Mouse (Mus musculus): ENCODE measurements at regions not wholly inside any gene's neighbourhood (a gene's known extent, or its start where the extent isn't known, plus 50 kb on each side); places are given as distances from the start of the nearest gene placed in this dataset.

DNA sequence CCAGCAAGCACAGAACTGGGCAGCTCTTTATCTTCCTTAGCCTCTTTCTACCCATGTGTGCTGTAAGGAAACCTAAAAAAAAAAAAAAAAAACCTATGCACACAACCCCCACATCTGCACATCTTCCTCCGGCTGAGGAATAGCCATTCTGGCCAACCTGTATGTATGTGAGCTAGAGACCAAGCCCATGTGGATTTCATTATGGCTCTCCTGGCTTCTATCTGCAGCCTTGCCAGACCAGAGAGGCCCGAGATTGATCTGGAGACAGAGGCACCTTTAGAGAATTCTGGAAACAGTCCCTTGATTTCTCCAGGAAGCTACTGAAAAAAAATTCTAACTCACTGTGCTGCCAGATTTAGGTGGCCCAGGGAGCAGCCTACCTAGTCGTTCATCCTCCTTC, 281.5 kb upstream of the Mki67 start:
- Histone ChIP-seq H3K27me3 (replicated peaks; ENCODE audit: control insufficient read depth, insufficient read depth, low read length) (no peaks in the 10 kb centered on the region), H3K9me3 (ENCODE audit: control insufficient read depth, low read length) (no peaks in the 10 kb centered on the region), H3K27ac (replicated peaks; ENCODE audit: low read depth, low read length) (no peak overlapping the region), H3K4me1 (ENCODE audit: control insufficient read depth, insufficient read depth, low read length) (peaks cover 40% of the 10 kb centered on the region), H3K9ac (ENCODE audit: low read depth, low read length) (no peak overlapping the region), H3K4me3 (ENCODE audit: low read depth, low read length) (no peak overlapping the region), H3K36me3 (ENCODE audit: control insufficient read depth, insufficient read depth, low read length) (no peaks in the 10 kb centered on the region), H3K4me2 (ENCODE audit: low read depth, low read length) (no peak overlapping the region)
- ATAC-seq (ENCODE audit: low read depth) = no peak
- 27% methylated on average over 3 of the region's 3 CpGs for WGBS
- DNase-seq (ENCODE audit: low spot score) = peak; percentile 70

- peak; percentile 91 for DNase-seq (ENCODE audit: low spot score)
- Histone ChIP-seq H3K9me3 (ENCODE audit: control insufficient read depth, low read length) (no peaks in the 10 kb centered on the region), H3K4me1 (ENCODE audit: control insufficient read depth, insufficient read depth, low read length) (peaks cover 43% of the 10 kb centered on the region), H3K4me2 (ENCODE audit: low read depth, low read length) (peak overlapping the region; percentile 24), H3K27me3 (replicated peaks; ENCODE audit: control insufficient read depth, insufficient read depth, low read length) (no peaks in the 10 kb centered on the region), H3K36me3 (ENCODE audit: control insufficient read depth, insufficient read depth, low read length) (no peaks in the 10 kb centered on the region), H3K9ac (ENCODE audit: low read depth, low read length) (no peak overlapping the region), H3K27ac (replicated peaks; ENCODE audit: low read depth, low read length) (peak overlapping the region; percentile 69), H3K4me3 (ENCODE audit: low read depth, low read length) (no peak overlapping the region)
- ATAC-seq (ENCODE audit: low read depth) = peak; percentile 46; the same call in 1 of the 2 replicates
- WGBS = 29% methylated on average over 8 of the region's 8 CpGs
Measured at GRCm38 (mm10) chr7:136002382-136002781, 286.2 kb upstream of the Mki67 start.

DNA sequence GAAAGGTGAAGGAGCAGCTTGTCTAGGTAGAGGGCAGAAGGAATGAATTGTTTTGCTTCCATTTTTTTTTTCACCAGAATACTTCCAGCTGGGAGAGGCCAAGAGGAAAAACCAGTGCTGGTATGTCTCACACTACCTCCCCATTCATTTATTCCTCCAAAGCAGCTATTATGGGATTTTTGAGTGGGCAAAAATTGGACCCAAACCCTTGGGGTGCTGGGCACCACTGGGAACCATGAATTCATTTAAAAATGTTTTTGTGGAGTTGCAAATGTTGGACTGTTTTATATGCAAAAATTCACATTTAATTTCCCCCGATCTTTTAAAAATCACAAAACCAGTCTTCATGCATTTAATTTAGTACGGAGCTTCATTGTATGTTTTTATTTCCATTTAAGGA, 287.1 kb upstream of the Mki67 start:
- WGBS = 64% methylated on average over 2 of the region's 2 CpGs
- peaks cover 36% of the 10 kb centered on the region for H3K4me1 ChIP-seq (ENCODE audit: control insufficient read depth, insufficient read depth, low read length)
- H3K9me3 ChIP-seq (ENCODE audit: control insufficient read depth, low read length) = no peaks in the 10 kb centered on the region
- 0 out of 2 replicates have a peak overlapping the region, but pooled peaks have one; percentile 6 for H3K27ac ChIP-seq (replicated peaks; ENCODE audit: low read depth, low read length)
- no peak overlapping the region for H3K4me2 ChIP-seq (ENCODE audit: low read depth, low read length)
- H3K27me3 ChIP-seq (replicated peaks; ENCODE audit: control insufficient read depth, insufficient read depth, low read length) = no peaks in the 10 kb centered on the region
- H3K4me3 ChIP-seq (ENCODE audit: low read depth, low read length) = no peak overlapping the region
- no peak overlapping the region for H3K9ac ChIP-seq (ENCODE audit: low read depth, low read length)
- H3K36me3 ChIP-seq (ENCODE audit: control insufficient read depth, insufficient read depth, low read length) = no peaks in the 10 kb centered on the region
- no peak for DNase-seq (ENCODE audit: low spot score)
- no peak for ATAC-seq (ENCODE audit: low read depth)

DNA sequence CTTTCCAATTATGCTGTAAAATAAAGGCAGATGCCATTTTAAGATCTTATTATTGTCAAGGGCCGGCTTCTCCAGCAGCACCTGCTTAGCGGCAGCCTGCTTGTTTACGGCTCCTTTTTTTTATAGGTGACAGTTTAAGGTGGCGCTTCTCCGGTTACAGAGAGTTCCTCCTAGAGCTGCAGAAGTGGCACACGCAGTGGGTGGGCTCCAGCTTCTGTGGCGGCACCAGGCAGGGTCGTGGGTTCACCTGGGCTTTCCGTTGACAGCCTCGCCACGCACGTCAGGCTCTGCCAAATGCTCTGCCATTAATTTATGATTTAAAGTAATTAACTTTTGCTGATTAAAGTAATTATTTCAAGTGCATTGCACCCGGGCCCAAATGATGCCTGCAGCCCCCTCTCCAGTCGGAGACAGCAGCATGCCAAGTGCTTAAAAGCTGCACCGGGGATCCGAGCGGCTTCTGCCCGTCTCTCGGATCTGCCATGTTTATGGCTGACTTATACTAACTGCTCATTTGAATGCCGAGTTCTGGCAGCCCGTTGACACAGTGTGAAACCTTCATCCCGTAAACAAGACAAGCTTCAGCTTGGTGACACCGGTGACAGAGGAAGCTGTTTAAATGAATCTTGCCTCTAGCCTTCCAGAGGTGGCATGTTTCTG, 291.8 kb upstream of the Mki67 start:
- Histone ChIP-seq H3K36me3 (ENCODE audit: control insufficient read depth, insufficient read depth, low read length) (no peaks in the 10 kb centered on the region), H3K9ac (ENCODE audit: low read depth, low read length) (peak overlapping the region; percentile 5; the same call in 1 of the 2 replicates), H3K4me1 (ENCODE audit: control insufficient read depth, insufficient read depth, low read length) (peaks cover 8% of the 10 kb centered on the region), H3K4me3 (ENCODE audit: low read depth, low read length) (peak overlapping the region; percentile 8; the same call in 1 of the 2 replicates), H3K4me2 (ENCODE audit: low read depth, low read length) (peak overlapping the region; percentile 41), H3K27ac (replicated peaks; ENCODE audit: low read depth, low read length) (no peak overlapping the region), H3K27me3 (replicated peaks; ENCODE audit: control insufficient read depth, insufficient read depth, low read length) (no peaks in the 10 kb centered on the region), H3K9me3 (ENCODE audit: control insufficient read depth, low read length) (0 out of 2 replicates have a peak, but pooled peaks cover 4% of the 10 kb centered on the region)
- WGBS = 30% methylated on average over 23 of the region's 23 CpGs
- DNase-seq (ENCODE audit: low spot score) = peak; percentile 30
- no peak; the same call in 1 of the 2 replicates for ATAC-seq (ENCODE audit: low read depth)

DNA sequence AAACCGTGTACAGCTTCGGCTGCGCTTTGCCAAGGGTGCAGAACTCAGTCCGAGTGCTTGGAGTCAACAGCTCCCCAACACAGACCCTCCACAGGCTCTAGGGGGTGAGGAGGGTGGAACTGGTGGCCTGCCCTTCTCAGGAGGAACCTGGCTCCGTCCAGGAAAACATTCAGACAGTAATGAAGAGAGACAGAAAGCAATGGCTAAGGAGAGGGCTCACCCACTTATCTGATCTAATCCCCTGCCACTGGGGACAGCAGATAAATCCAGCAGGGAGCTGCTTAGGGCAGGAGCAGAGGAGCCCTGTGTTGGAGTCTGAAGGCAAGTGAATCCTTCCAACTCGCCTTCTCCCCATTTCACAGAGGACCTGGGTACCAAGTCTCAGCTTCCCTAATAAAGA, 292.3 kb upstream of the Mki67 start:
- Histone ChIP-seq H3K27me3 (replicated peaks; ENCODE audit: control insufficient read depth, insufficient read depth, low read length) (no peaks in the 10 kb centered on the region), H3K27ac (replicated peaks; ENCODE audit: low read depth, low read length) (no peak overlapping the region), H3K4me3 (ENCODE audit: low read depth, low read length) (peak overlapping the region; percentile 8; the same call in 1 of the 2 replicates)

GRCm38 (mm10) chr7:136010013-136010412, 293.9 kb upstream of the Mki67 start:
- 0 out of 2 replicates have a peak, but pooled peaks have one; percentile 37 for ATAC-seq (ENCODE audit: low read depth)
- no peak for DNase-seq (ENCODE audit: low spot score)
- H3K9ac ChIP-seq (ENCODE audit: low read depth, low read length) = no peak overlapping the region
- H3K4me2 ChIP-seq (ENCODE audit: low read depth, low read length) = no peak overlapping the region
- H3K4me1 ChIP-seq (ENCODE audit: control insufficient read depth, insufficient read depth, low read length) = peaks cover 3% of the 10 kb centered on the region; the same call in 1 of the 2 replicates
- WGBS = 55% methylated on average over 7 of the region's 7 CpGs
- no peaks in the 10 kb centered on the region for H3K27me3 ChIP-seq (replicated peaks; ENCODE audit: control insufficient read depth, insufficient read depth, low read length)
- 0 out of 2 replicates have a peak, but pooled peaks cover 4% of the 10 kb centered on the region for H3K9me3 ChIP-seq (ENCODE audit: control insufficient read depth, low read length)
- no peak overlapping the region for H3K4me3 ChIP-seq (ENCODE audit: low read depth, low read length)
- H3K27ac ChIP-seq (replicated peaks; ENCODE audit: low read depth, low read length) = no peak overlapping the region
- H3K36me3 ChIP-seq (ENCODE audit: control insufficient read depth, insufficient read depth, low read length) = no peaks in the 10 kb centered on the region

More for the DNA sequence above, 292.3 kb upstream of the Mki67 start:
- Histone ChIP-seq H3K9ac (ENCODE audit: low read depth, low read length) (no peak overlapping the region), H3K9me3 (ENCODE audit: control insufficient read depth, low read length) (0 out of 2 replicates have a peak, but pooled peaks cover 4% of the 10 kb centered on the region), H3K36me3 (ENCODE audit: control insufficient read depth, insufficient read depth, low read length) (no peaks in the 10 kb centered on the region), H3K4me2 (ENCODE audit: low read depth, low read length) (peak overlapping the region; percentile 41), H3K4me1 (ENCODE audit: control insufficient read depth, insufficient read depth, low read length) (peaks cover 3% of the 10 kb centered on the region; the same call in 1 of the 2 replicates)
- 39% methylated on average over 6 of the region's 6 CpGs for WGBS
- DNase-seq (ENCODE audit: low spot score) = no peak
- ATAC-seq (ENCODE audit: low read depth) = no peak

GRCm38 (mm10) chr7:136014706-136015105, 298.5 kb upstream of the Mki67 start:
- H3K9me3 ChIP-seq (ENCODE audit: control insufficient read depth, low read length) = 0 out of 2 replicates have a peak, but pooled peaks cover 4% of the 10 kb centered on the region
- H3K27me3 ChIP-seq (replicated peaks; ENCODE audit: control insufficient read depth, insufficient read depth, low read length) = no peaks in the 10 kb centered on the region
- WGBS = 61% methylated on average over 4 of the region's 4 CpGs
- H3K36me3 ChIP-seq (ENCODE audit: control insufficient read depth, insufficient read depth, low read length) = no peaks in the 10 kb centered on the region
- H3K4me3 ChIP-seq (ENCODE audit: low read depth, low read length) = no peak overlapping the region
- ATAC-seq (ENCODE audit: low read depth) (no peak), DNase-seq (ENCODE audit: low spot score) (no peak)
- H3K4me2 ChIP-seq (ENCODE audit: low read depth, low read length) = no peak overlapping the region
- H3K4me1 ChIP-seq (ENCODE audit: control insufficient read depth, insufficient read depth, low read length) = no peaks in the 10 kb centered on the region
- no peak overlapping the region for H3K27ac ChIP-seq (replicated peaks; ENCODE audit: low read depth, low read length)
- no peak overlapping the region for H3K9ac ChIP-seq (ENCODE audit: low read depth, low read length)

GRCm38 (mm10) chr7:136016918-136017317, 300.8 kb upstream of the Mki67 start:
- Histone ChIP-seq H3K36me3 (ENCODE audit: control insufficient read depth, insufficient read depth, low read length) (no peaks in the 10 kb centered on the region), H3K4me2 (ENCODE audit: low read depth, low read length) (no peak overlapping the region), H3K27ac (replicated peaks; ENCODE audit: low read depth, low read length) (no peak overlapping the region), H3K9ac (ENCODE audit: low read depth, low read length) (no peak overlapping the region), H3K27me3 (replicated peaks; ENCODE audit: control insufficient read depth, insufficient read depth, low read length) (no peaks in the 10 kb centered on the region), H3K4me3 (ENCODE audit: low read depth, low read length) (no peak overlapping the region), H3K4me1 (ENCODE audit: control insufficient read depth, insufficient read depth, low read length) (no peaks in the 10 kb centered on the region), H3K9me3 (ENCODE audit: control insufficient read depth, low read length) (no peaks in the 10 kb centered on the region)
- no peak for DNase-seq (ENCODE audit: low spot score)
- ATAC-seq (ENCODE audit: low read depth) = no peak
- 81% methylated on average over 8 of the region's 8 CpGs for WGBS

DNA sequence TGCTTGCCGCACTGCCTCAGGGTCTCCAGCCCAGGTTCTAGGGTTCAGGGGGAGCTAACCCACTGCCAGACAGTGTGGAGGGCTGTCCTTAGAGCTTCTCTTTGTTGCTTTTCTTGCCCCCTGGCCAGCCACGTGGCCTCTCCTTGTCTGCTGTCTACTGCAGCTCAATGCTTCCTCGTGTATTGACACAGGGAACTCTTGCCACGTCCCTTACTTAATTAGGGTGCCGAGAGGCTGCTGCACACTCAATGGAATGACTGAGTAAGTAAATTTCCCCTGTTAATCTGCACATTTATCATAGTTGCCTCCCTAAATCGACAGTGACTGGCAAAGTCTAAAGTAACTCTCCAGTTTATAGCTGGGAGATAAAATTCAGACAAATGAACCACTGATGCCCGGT, 304.4 kb upstream of the Mki67 start:
- Histone ChIP-seq H3K4me1 (ENCODE audit: control insufficient read depth, insufficient read depth, low read length) (0 out of 2 replicates have a peak, but pooled peaks cover 5% of the 10 kb centered on the region), H3K9ac (ENCODE audit: low read depth, low read length) (no peak overlapping the region), H3K27me3 (replicated peaks; ENCODE audit: control insufficient read depth, insufficient read depth, low read length) (no peaks in the 10 kb centered on the region), H3K36me3 (ENCODE audit: control insufficient read depth, insufficient read depth, low read length) (no peaks in the 10 kb centered on the region), H3K4me2 (ENCODE audit: low read depth, low read length) (no peak overlapping the region), H3K4me3 (ENCODE audit: low read depth, low read length) (no peak overlapping the region), H3K9me3 (ENCODE audit: control insufficient read depth, low read length) (no peaks in the 10 kb centered on the region), H3K27ac (replicated peaks; ENCODE audit: low read depth, low read length) (no peak overlapping the region)
- WGBS = 72% methylated on average over 7 of the region's 7 CpGs
- ATAC-seq (ENCODE audit: low read depth) (no peak), DNase-seq (ENCODE audit: low spot score) (no peak)
